Mouse (Mus musculus) thymus, adult 2 months (tissue): ENCODE data around the gene Snx9. TPM values are rescaled to one million over a fixed set of nuclear protein-coding genes. Genes with fewer than 3 reads are reported as not detected.

Source experiments
- DNase-seq: peaks from one replicate; pipeline ENCODE4 v3.0.0; 2021
- H3K27ac ChIP-seq: fragments of 200-500 bp; 2 replicates; pipeline ENCODE4 v1.5.1; 2012; ENCODE audit warnings: low read length, control low read depth; ENCODE audit not compliant: control insufficient read depth, insufficient read depth
- H3K27me3 ChIP-seq: fragments of 200-500 bp; 2 replicates; pipeline ENCODE4 v1.6.1; 2012; ENCODE audit warnings: mild to moderate bottlenecking, low read length, moderate library complexity, mixed read lengths; ENCODE audit not compliant: control insufficient read depth, insufficient read depth
- H3K36me3 ChIP-seq: fragments of 200-500 bp; 2 replicates; pipeline ENCODE4 v1.6.1; 2012; ENCODE audit warnings: mild to moderate bottlenecking, low read length, moderate library complexity; ENCODE audit not compliant: control insufficient read depth, insufficient read depth
- H3K4me1 ChIP-seq: fragments of 200-500 bp; replicated peaks from 2 replicates; pipeline ENCODE4 v1.6.1; 2012; ENCODE audit warnings: low read length; ENCODE audit not compliant: control insufficient read depth, insufficient read depth
- H3K4me3 ChIP-seq: fragments of 200-500 bp; 2 replicates; pipeline ENCODE4 v1.5.1; 2012; ENCODE audit warnings: mild to moderate bottlenecking, low read length, control low read depth, moderate library complexity; ENCODE audit not compliant: control insufficient read depth, insufficient read depth
- CTCF ChIP-seq: fragments of 200-500 bp; IDR thresholded peaks from 2 replicates; pipeline ENCODE4 v1.5.1; 2012; ENCODE audit warnings: mild to moderate bottlenecking, control low read depth, low read length, moderate library complexity, borderline replicate concordance; ENCODE audit not compliant: control insufficient read depth, poor library complexity, insufficient read depth; ENCODE audit errors: extremely low read depth
- POLR2A ChIP-seq: fragments of 200-500 bp; IDR thresholded peaks from 2 replicates; pipeline ENCODE4 v1.6.1; 2012; ENCODE audit warnings: mild to moderate bottlenecking, low read length, control low read depth, moderate library complexity; ENCODE audit not compliant: control insufficient read depth, poor library complexity, insufficient read depth; ENCODE audit errors: extremely low read depth
- WGBS: fragments of 180-500 bp; shearing (Covaris S2); methylation state at CpG from one replicate; pipeline ENCODE4 v1.1.7; 2018; 5-methylcytosine and 5-hydroxymethylcytosine counted together
- polyA plus RNA-seq: library from polyadenylated mRNA; depleted of rRNA; stranded (reverse); fragments of >200 nt; gene quantifications from 2 replicates; pipeline ENCODE4 v1.2.3, GENCODE M21; 2012

Gene Snx9
- polyA plus RNA-seq, 1 experiment: 12.5 TPM

- Histone ChIP-seq H3K36me3 (no peaks in the 10 kb centered on the region), H3K27ac (no peak overlapping the region), H3K4me1 (peaks cover 12% of the 10 kb centered on the region), H3K27me3 (no peaks in the 10 kb centered on the region), H3K4me3 (no peak overlapping the region)
- TF ChIP-seq CTCF: no peak
- TF ChIP-seq POLR2A: no peak
- 78% methylated on average over 5 of the region's 5 CpGs for WGBS
- DNase-seq: no peak
Measured at GRCm38 (mm10) chr17:5970298-5970821, 129.2 kb downstream of the Snx9 start.

GRCm38 (mm10) chr17:5973536-5973935, 132.4 kb downstream of the Snx9 start:
- peak; percentile 44 for DNase-seq
- 43% methylated on average over 8 of the region's 8 CpGs for WGBS
- TF ChIP-seq CTCF (no peak), POLR2A (no peak)
- Histone ChIP-seq H3K27me3 (no peaks in the 10 kb centered on the region), H3K4me3 (no peak overlapping the region), H3K27ac (peak overlapping the region; percentile 75; the same call in 1 of the 2 replicates), H3K36me3 (no peaks in the 10 kb centered on the region), H3K4me1 (peaks cover 38% of the 10 kb centered on the region)

GRCm38 (mm10) chr17:5975099-5975977, 134.2 kb downstream of the Snx9 start:
- peak; percentile 61 for DNase-seq
- 14% methylated on average over 23 of the region's 23 CpGs for WGBS
- TF ChIP-seq POLR2A (no peak), CTCF (no peak)

GRCm38 (mm10) chr17:5976221-5977055, 135.3 kb downstream of the Snx9 start:
- peak; percentile 11 for DNase-seq
- Histone ChIP-seq H3K27me3 (no peaks in the 10 kb centered on the region), H3K36me3 (no peaks in the 10 kb centered on the region), H3K27ac (peak overlapping the region; percentile 46; the same call in 1 of the 2 replicates), H3K4me1 (peaks cover 39% of the 10 kb centered on the region), H3K4me3 (peak overlapping the region; percentile 23)
- TF ChIP-seq POLR2A (no peak), CTCF (no peak)
- WGBS: 82% methylated on average over 20 of the region's 20 CpGs

More at GRCm38 (mm10) chr17:5975099-5975977, 134.2 kb downstream of the Snx9 start:
- Histone ChIP-seq H3K27me3 (no peaks in the 10 kb centered on the region), H3K4me3 (peak overlapping the region; percentile 23), H3K27ac (peak overlapping the region; percentile 46; the same call in 1 of the 2 replicates), H3K36me3 (no peaks in the 10 kb centered on the region), H3K4me1 (peaks cover 39% of the 10 kb centered on the region)

- Histone ChIP-seq H3K4me1 (peaks cover 39% of the 10 kb centered on the region), H3K27me3 (no peaks in the 10 kb centered on the region), H3K36me3 (no peaks in the 10 kb centered on the region), H3K4me3 (no peak overlapping the region), H3K27ac (peak overlapping the region; percentile 22; the same call in 1 of the 2 replicates)
- no peak for TF ChIP-seq POLR2A
- no peak for TF ChIP-seq CTCF
- 84% methylated on average over 16 of the region's 16 CpGs for WGBS
- no peak for DNase-seq
Measured at GRCm38 (mm10) chr17:5977056-5977920, 136.2 kb downstream of the Snx9 start.
